In the genomic region with DNA sequence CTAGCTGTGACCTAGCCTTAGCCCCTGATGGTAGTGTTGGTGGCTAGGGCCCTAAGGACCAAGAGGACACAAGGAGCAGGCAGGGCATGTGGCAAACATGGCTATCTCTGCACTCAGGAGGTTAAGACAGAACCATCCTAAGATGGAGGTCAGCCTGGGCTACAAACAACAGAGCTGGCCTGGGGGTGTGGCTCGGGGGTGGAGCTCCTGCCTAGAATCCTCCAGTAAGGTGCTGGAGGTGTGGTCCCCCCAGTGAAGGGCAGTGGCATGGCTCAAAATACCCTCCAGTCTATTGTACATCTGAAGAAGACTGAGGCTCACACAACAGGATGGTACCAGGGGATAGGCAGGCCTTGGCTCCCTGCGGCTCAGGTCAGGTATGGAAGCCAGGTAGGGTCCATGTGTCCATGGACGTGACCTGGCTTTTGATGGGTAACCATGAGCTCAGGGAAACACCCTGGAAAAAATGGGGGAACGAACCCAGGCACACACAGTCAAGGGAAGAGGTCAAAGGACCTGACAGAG, we compare ENCODE assay signal across 7 mouse cellular contexts. TPM values are rescaled to one million over a fixed set of nuclear protein-coding genes. Genes with fewer than 3 reads are reported as not detected.
DNase-seq lines count a peak whose midpoint lies in the region; ATAC-seq and TF ChIP-seq lines count a peak whose summit lies in the region.

No protein-coding gene starts in this region.

- no peak for TF ChIP-seq CTCF in stomach, postnatal 0 days (IDR thresholded peaks at IDR 0.05; ENCODE audit: low read depth)

- peaks cover 42% of the 10 kb centered on the region for H3K36me3 ChIP-seq in stomach, embryonic 14.5 days (ENCODE audit: control insufficient read depth, insufficient read depth, low read length)
- peaks cover 16% of the 10 kb centered on the region for H3K36me3 ChIP-seq in stomach, postnatal 0 days (ENCODE audit: control insufficient read depth, insufficient read depth, low read length)
- H3K36me3 ChIP-seq in forebrain, embryonic 14.5 days (ENCODE audit: control insufficient read depth, insufficient read depth, low read length), result peaks cover 59% of the 10 kb centered on the region
- H3K36me3 ChIP-seq in liver, embryonic 12.5 days, result peaks cover 34% of the 10 kb centered on the region

- H3K9ac ChIP-seq in stomach, embryonic 14.5 days (replicated peaks; ENCODE audit: low read depth, low read length), result no peak overlapping the region
- no peak overlapping the region for H3K9ac ChIP-seq in stomach, postnatal 0 days (ENCODE audit: low read length)
- peak overlapping the region; percentile 99 for H3K9ac ChIP-seq in forebrain, embryonic 14.5 days (ENCODE audit: low read length)
- peak overlapping the region; percentile 80 for H3K9ac ChIP-seq in liver, embryonic 12.5 days

- H3K4me3 ChIP-seq in stomach, embryonic 14.5 days (ENCODE audit: low read depth, low read length), result no peak overlapping the region
- no peak overlapping the region for H3K4me3 ChIP-seq in stomach, postnatal 0 days (ENCODE audit: low read depth, low read length)
- H3K4me3 ChIP-seq in forebrain, embryonic 14.5 days (ENCODE audit: low read depth, low read length), result peak overlapping the region; percentile 97
- peak overlapping the region; percentile 73; the same call in 1 of the 2 replicates for H3K4me3 ChIP-seq in liver, embryonic 12.5 days

- H3K4me2 ChIP-seq in stomach, embryonic 14.5 days (replicated peaks; ENCODE audit: low read depth, low read length), result peak overlapping the region; percentile 88
- H3K4me2 ChIP-seq in stomach, postnatal 0 days (replicated peaks; ENCODE audit: low read depth), result no peak overlapping the region
- H3K4me2 ChIP-seq in forebrain, embryonic 14.5 days (ENCODE audit: low read length), result peak overlapping the region; percentile 98
- peak overlapping the region; percentile 94 for H3K4me2 ChIP-seq in liver, embryonic 12.5 days

- H3K27ac ChIP-seq in stomach, embryonic 14.5 days (ENCODE audit: low read length), result no peak overlapping the region
- no peak overlapping the region for H3K27ac ChIP-seq in stomach, postnatal 0 days (replicated peaks)
- H3K27ac ChIP-seq in forebrain, embryonic 14.5 days (ENCODE audit: low read depth, low read length), result no peak overlapping the region
- peak overlapping the region; percentile 73 for H3K27ac ChIP-seq in liver, embryonic 12.5 days

- no peak for ATAC-seq in stomach, embryonic 14.5 days (ENCODE audit: insufficient number of reproducible peaks, insufficient read depth, low FRiP score, low read depth)
- ATAC-seq in stomach, postnatal 0 days (ENCODE audit: low FRiP score, low TSS enrichment), result no peak
- no peak for ATAC-seq in forebrain, embryonic 14.5 days
- ATAC-seq in liver, embryonic 12.5 days, result 0 out of 2 replicates have a peak, but pooled peaks have one; percentile 5
- ATAC-seq in inflammation-experienced regulatory T-cells, adult 6 months, result no peak

- H3K4me1 ChIP-seq in stomach, embryonic 14.5 days (ENCODE audit: control insufficient read depth, insufficient read depth, low read length), result peaks cover 17% of the 10 kb centered on the region
- peaks cover 12% of the 10 kb centered on the region; the same call in 1 of the 2 replicates for H3K4me1 ChIP-seq in stomach, postnatal 0 days (replicated peaks; ENCODE audit: control insufficient read depth, insufficient read depth)
- H3K4me1 ChIP-seq in forebrain, embryonic 14.5 days (ENCODE audit: control insufficient read depth, insufficient read depth, low read length), result peaks cover 28% of the 10 kb centered on the region
- peaks cover 57% of the 10 kb centered on the region for H3K4me1 ChIP-seq in liver, embryonic 12.5 days

- no peaks in the 10 kb centered on the region for H3K27me3 ChIP-seq in stomach, embryonic 14.5 days (ENCODE audit: control insufficient read depth, insufficient read depth, low read length)
- no peaks in the 10 kb centered on the region for H3K27me3 ChIP-seq in stomach, postnatal 0 days (ENCODE audit: control insufficient read depth, insufficient read depth, low read length)
- no peaks in the 10 kb centered on the region for H3K27me3 ChIP-seq in forebrain, embryonic 14.5 days (replicated peaks; ENCODE audit: control insufficient read depth, insufficient read depth, low read length)
- H3K27me3 ChIP-seq in liver, embryonic 12.5 days (replicated peaks), result peaks cover 8% of the 10 kb centered on the region; the same call in 1 of the 2 replicates

- WGBS in stomach, embryonic 14.5 days, result 86% methylated on average over 4 of the region's 4 CpGs
- WGBS in stomach, postnatal 0 days, result 86% methylated on average over 4 of the region's 4 CpGs
- WGBS in forebrain, embryonic 14.5 days, result 87% methylated on average over 4 of the region's 4 CpGs
- 75% methylated on average over 4 of the region's 4 CpGs for WGBS in liver, embryonic 12.5 days (ENCODE audit: insufficient replicate concordance)

- TF ChIP-seq EP300 in stomach, postnatal 0 days (optimal IDR thresholded peaks at IDR 0.05), result no peak

- no peak for DNase-seq in stomach, postnatal 0 days (ENCODE audit: low spot score)
- DNase-seq in forebrain, embryonic 14.5 days (ENCODE audit: low spot score), result no peak
- no peak for DNase-seq in retina, embryonic 14.5 days (ENCODE audit: low spot score)
- no peak for DNase-seq in frontal cortex, postnatal 14 days (ENCODE audit: low spot score in 2 of 2)

- H3K9me3 ChIP-seq in stomach, embryonic 14.5 days (ENCODE audit: control insufficient read depth, low read depth, low read length), result no peaks in the 10 kb centered on the region
- no peaks in the 10 kb centered on the region for H3K9me3 ChIP-seq in stomach, postnatal 0 days (ENCODE audit: control insufficient read depth, low read length)
- H3K9me3 ChIP-seq in forebrain, embryonic 14.5 days (replicated peaks; ENCODE audit: control insufficient read depth, low read length), result no peaks in the 10 kb centered on the region
- H3K9me3 ChIP-seq in liver, embryonic 12.5 days (replicated peaks), result no peaks in the 10 kb centered on the region

RNA-seq across cellular contexts. Expression of a gene that starts 3.3 kb away (rescaled TPM):
- 7.7 and 8.1 TPM in 2 replicates for polyA plus RNA-seq in stomach, embryonic 14.5 days (2014; fragmentation: Nextera tagmentation; extraction: Ambion mirVana)
- polyA plus RNA-seq in stomach, postnatal 0 days (2015; fragmentation: Nextera tagmentation; extraction: Ambion mirVana), result 4.1 and 4.5 TPM in 2 replicates
- 16.9 and 17.8 TPM in 2 replicates for polyA plus RNA-seq in forebrain, embryonic 14.5 days (2014; fragmentation: Nextera tagmentation; extraction: Ambion mirVana)
- 2.1 TPM in 2 replicates for polyA plus RNA-seq in liver, embryonic 12.5 days (2016; fragmentation: Nextera tagmentation; extraction: Ambion mirVana)
- polyA plus RNA-seq in inflammation-experienced regulatory T-cells, adult 6 months (2017; shearing (Covaris generic)), result 1 to 10 TPM in 1 of 3 experiments, under 1 TPM in 2; 0.79 to 1.3 (median 0.79) TPM

RNA-seq across cellular contexts. Expression of a gene that starts 15.2 kb away (rescaled TPM):
- polyA plus RNA-seq in stomach, embryonic 14.5 days (2014; fragmentation: Nextera tagmentation; extraction: Ambion mirVana), result 194 and 200 TPM in 2 replicates
- 81.1 and 82.9 TPM in 2 replicates for polyA plus RNA-seq in stomach, postnatal 0 days (2015; fragmentation: Nextera tagmentation; extraction: Ambion mirVana)
- polyA plus RNA-seq in forebrain, embryonic 14.5 days (2014; fragmentation: Nextera tagmentation; extraction: Ambion mirVana), result 216 and 221 TPM in 2 replicates
- 134 and 140 TPM in 2 replicates for polyA plus RNA-seq in liver, embryonic 12.5 days (2016; fragmentation: Nextera tagmentation; extraction: Ambion mirVana)
- polyA plus RNA-seq in inflammation-experienced regulatory T-cells, adult 6 months (2017; shearing (Covaris generic)), result 10 to 100 TPM; 19.2 to 30.4 (median 25.9) TPM

RNA-seq across cellular contexts. Expression of a gene that starts 22.5 kb away (rescaled TPM):
- 645 and 784 TPM in 2 replicates for polyA plus RNA-seq in stomach, embryonic 14.5 days (2014; fragmentation: Nextera tagmentation; extraction: Ambion mirVana)
- 859 and 899 TPM in 2 replicates for polyA plus RNA-seq in stomach, postnatal 0 days (2015; fragmentation: Nextera tagmentation; extraction: Ambion mirVana)
- polyA plus RNA-seq in forebrain, embryonic 14.5 days (2014; fragmentation: Nextera tagmentation; extraction: Ambion mirVana), result 628 and 893 TPM in 2 replicates
- 594 and 628 TPM in 2 replicates for polyA plus RNA-seq in liver, embryonic 12.5 days (2016; fragmentation: Nextera tagmentation; extraction: Ambion mirVana)
- polyA plus RNA-seq in inflammation-experienced regulatory T-cells, adult 6 months (2017; shearing (Covaris generic)), result 100 to 1,000 TPM; 289 to 335 (median 330) TPM

RNA-seq across cellular contexts. Expression of a gene that starts 27.9 kb away (rescaled TPM):
- 0.30 and 0.62 TPM in 2 replicates for polyA plus RNA-seq in stomach, embryonic 14.5 days (2014; fragmentation: Nextera tagmentation; extraction: Ambion mirVana)
- polyA plus RNA-seq in stomach, postnatal 0 days (2015; fragmentation: Nextera tagmentation; extraction: Ambion mirVana), result 0.07 TPM in 2 replicates
- polyA plus RNA-seq in forebrain, embryonic 14.5 days (2014; fragmentation: Nextera tagmentation; extraction: Ambion mirVana), result 1.2 and 1.9 TPM in 2 replicates
- polyA plus RNA-seq in liver, embryonic 12.5 days (2016; fragmentation: Nextera tagmentation; extraction: Ambion mirVana), result 0.06 and 0.10 TPM in 2 replicates
- not detected for polyA plus RNA-seq in inflammation-experienced regulatory T-cells, adult 6 months (2017; shearing (Covaris generic))

RNA-seq across cellular contexts. Expression of a gene that starts 36.0 kb away (rescaled TPM):
- polyA plus RNA-seq in stomach, embryonic 14.5 days (2014; fragmentation: Nextera tagmentation; extraction: Ambion mirVana), result 13.6 and 13.8 TPM in 2 replicates
- 12.2 and 12.8 TPM in 2 replicates for polyA plus RNA-seq in stomach, postnatal 0 days (2015; fragmentation: Nextera tagmentation; extraction: Ambion mirVana)
- polyA plus RNA-seq in forebrain, embryonic 14.5 days (2014; fragmentation: Nextera tagmentation; extraction: Ambion mirVana), result 0.48 and 0.52 TPM in 2 replicates
- polyA plus RNA-seq in liver, embryonic 12.5 days (2016; fragmentation: Nextera tagmentation; extraction: Ambion mirVana), result 2.4 and 2.9 TPM in 2 replicates
- not detected for polyA plus RNA-seq in inflammation-experienced regulatory T-cells, adult 6 months (2017; shearing (Covaris generic))

Comparison
In these comparisons a context has a peak if more than half of its experiments do, and no peak if none do; other contexts are left out.
1. H3K4me3 ChIP-seq: peak in forebrain, embryonic 14.5 days (single experiment) and liver, embryonic 12.5 days (single experiment); none in stomach, embryonic 14.5 days (single experiment) and stomach, postnatal 0 days (single experiment).
2. H3K9ac ChIP-seq: peak in forebrain, embryonic 14.5 days (single experiment) and liver, embryonic 12.5 days (single experiment); none in stomach, embryonic 14.5 days (single experiment) and stomach, postnatal 0 days (single experiment).